Mouse (Mus musculus) myocyte (in vitro differentiated cells): ENCODE measurements at regions not wholly inside any gene's neighbourhood (a gene's known extent, or its start where the extent isn't known, plus 50 kb on each side); places are given as distances from the start of the nearest gene placed in this dataset.
A peak's percentile ranks its signal among the peaks of the same experiment; 100 is the strongest.

ENCODE experiments used
- H3K27me3 ChIP-seq: one replicate; pipeline ENCODE4 v1.6.1; 2011; ENCODE audit not compliant: control insufficient read depth, insufficient read depth, insufficient read length
- H3K36me3 ChIP-seq: one replicate; pipeline ENCODE4 v1.6.1; 2011; ENCODE audit not compliant: control insufficient read depth, insufficient read depth
- H3K4me2 ChIP-seq: one replicate; pipeline ENCODE4 v1.6.1; 2011; ENCODE audit warnings: low read depth, control low read depth
- H3K4me3 ChIP-seq: one replicate; pipeline ENCODE4 v1.5.1; 2011; ENCODE audit warnings: mild to moderate bottlenecking, control low read depth, moderate library complexity
- H3K79me2 ChIP-seq: one replicate; pipeline ENCODE4 v1.6.1; 2011; ENCODE audit not compliant: control insufficient read depth, insufficient read depth
- H3ac ChIP-seq: one replicate; pipeline ENCODE4 v1.6.1; 2011; ENCODE audit not compliant: control insufficient read depth, insufficient read length
- CEBPB ChIP-seq: IDR thresholded peaks from 2 replicates; pipeline ENCODE4 v1.6.1; 2011; ENCODE audit warnings: mild to moderate bottlenecking, moderate library complexity; ENCODE audit not compliant: poor library complexity, insufficient read depth, severe bottlenecking
- E2F4 ChIP-seq: IDR thresholded peaks from one replicate; pipeline ENCODE4 v1.6.1; 2011; ENCODE audit warnings: mild to moderate bottlenecking, control low read depth, moderate library complexity; ENCODE audit not compliant: insufficient read depth
- MAX ChIP-seq: IDR thresholded peaks from one replicate; pipeline ENCODE4 v1.6.1; 2011; ENCODE audit warnings: low read depth, mild to moderate bottlenecking, control low read depth
- MYOD1 ChIP-seq, 3 experiments: IDR thresholded peaks; one replicate each; pipeline ENCODE4 v1.6.1; 2011; ENCODE audit warnings: control low read depth in 2 of 3, low read depth in 2 of 3, mild to moderate bottlenecking in 2 of 3, moderate library complexity in 1 of 3; ENCODE audit not compliant: insufficient read length in 2 of 3, control insufficient read depth in 1 of 3
- MYOG ChIP-seq, 3 experiments: IDR thresholded peaks; one replicate each; pipeline ENCODE4 v1.6.1; 2011; ENCODE audit warnings: control low read depth in 2 of 3, low read depth in 2 of 3, mild to moderate bottlenecking in 2 of 3; ENCODE audit not compliant: insufficient read length in 2 of 3, control insufficient read depth in 1 of 3, insufficient read depth in 1 of 3
- POLR2A ChIP-seq: IDR thresholded peaks from one replicate; pipeline ENCODE4 v1.6.1; 2011; ENCODE audit warnings: low read depth, mild to moderate bottlenecking, control low read depth, moderate library complexity; ENCODE audit not compliant: insufficient read length
- POLR2AphosphoS2 ChIP-seq: IDR thresholded peaks from one replicate; pipeline ENCODE4 v1.6.1; 2011; ENCODE audit warnings: low read depth, control low read depth; ENCODE audit not compliant: insufficient read length
- REST ChIP-seq: IDR thresholded peaks from one replicate; pipeline ENCODE4 v1.6.1; 2011; ENCODE audit warnings: mild to moderate bottlenecking, control low read depth, moderate library complexity; ENCODE audit not compliant: insufficient read depth, insufficient read length
- SRF ChIP-seq: IDR thresholded peaks from one replicate; pipeline ENCODE4 v1.6.1; 2011; ENCODE audit warnings: low read depth; ENCODE audit not compliant: control insufficient read depth, insufficient read length
- TCF12 ChIP-seq: IDR thresholded peaks from one replicate; pipeline ENCODE4 v1.6.1; 2011; ENCODE audit warnings: mild to moderate bottlenecking, control low read depth; ENCODE audit not compliant: poor library complexity, insufficient read depth, severe bottlenecking
- TCF3 ChIP-seq: IDR thresholded peaks from one replicate; pipeline ENCODE4 v1.6.1; 2011; ENCODE audit warnings: low read depth, control low read depth; ENCODE audit not compliant: insufficient read length
- USF1 ChIP-seq: IDR thresholded peaks from one replicate; pipeline ENCODE4 v1.6.1; 2011; ENCODE audit warnings: low read depth, mild to moderate bottlenecking, control low read depth, moderate library complexity

GRCm38 (mm10) chr4:62755237-62755900 lies 195.7 kb downstream of the Rgs3 start:
- no peaks in the 10 kb centered on the region for H3K36me3 ChIP-seq
- no peaks in the 10 kb centered on the region for H3K79me2 ChIP-seq
- no peaks in the 10 kb centered on the region for H3K27me3 ChIP-seq
- TF ChIP-seq CEBPB (no peak), E2F4 (no peak)
- H3K4me3 ChIP-seq: no peak overlapping the region
- H3K4me2 ChIP-seq: no peak overlapping the region
- no peak overlapping the region for H3ac ChIP-seq

DNA sequence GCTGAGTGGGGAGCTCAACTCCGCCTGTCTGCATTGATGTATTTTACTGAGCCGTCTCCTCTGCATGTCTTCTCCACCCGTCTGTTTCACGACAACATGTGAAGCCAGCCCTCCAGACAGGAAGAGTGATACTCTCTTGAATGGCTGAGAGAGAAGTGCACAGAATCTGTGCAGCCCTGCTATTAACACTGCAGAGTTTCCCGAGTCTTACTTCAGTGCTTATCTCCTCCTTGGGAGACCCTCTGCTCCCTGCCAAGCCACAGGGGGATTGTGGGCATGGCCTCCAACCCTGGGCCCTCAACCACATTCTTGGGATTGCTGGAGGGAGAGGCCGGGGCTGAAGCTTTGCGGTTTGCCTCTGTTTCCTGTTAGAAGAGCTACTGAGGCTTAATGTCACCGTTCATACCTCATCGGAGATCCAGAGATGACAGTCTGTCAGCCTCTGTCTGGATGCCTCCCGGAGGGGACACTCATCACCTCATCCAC lies 197.1 kb downstream of the Rgs3 start:
- TF ChIP-seq MYOD1 (IDR thresholded peaks at IDR 0.05; ENCODE audit: control insufficient read depth in 1 of 3, insufficient read length in 2 of 3, low read depth in 2 of 3) (no peak), MAX (no peak)
- peak overlapping the region; percentile 39 for H3K4me2 ChIP-seq

DNA sequence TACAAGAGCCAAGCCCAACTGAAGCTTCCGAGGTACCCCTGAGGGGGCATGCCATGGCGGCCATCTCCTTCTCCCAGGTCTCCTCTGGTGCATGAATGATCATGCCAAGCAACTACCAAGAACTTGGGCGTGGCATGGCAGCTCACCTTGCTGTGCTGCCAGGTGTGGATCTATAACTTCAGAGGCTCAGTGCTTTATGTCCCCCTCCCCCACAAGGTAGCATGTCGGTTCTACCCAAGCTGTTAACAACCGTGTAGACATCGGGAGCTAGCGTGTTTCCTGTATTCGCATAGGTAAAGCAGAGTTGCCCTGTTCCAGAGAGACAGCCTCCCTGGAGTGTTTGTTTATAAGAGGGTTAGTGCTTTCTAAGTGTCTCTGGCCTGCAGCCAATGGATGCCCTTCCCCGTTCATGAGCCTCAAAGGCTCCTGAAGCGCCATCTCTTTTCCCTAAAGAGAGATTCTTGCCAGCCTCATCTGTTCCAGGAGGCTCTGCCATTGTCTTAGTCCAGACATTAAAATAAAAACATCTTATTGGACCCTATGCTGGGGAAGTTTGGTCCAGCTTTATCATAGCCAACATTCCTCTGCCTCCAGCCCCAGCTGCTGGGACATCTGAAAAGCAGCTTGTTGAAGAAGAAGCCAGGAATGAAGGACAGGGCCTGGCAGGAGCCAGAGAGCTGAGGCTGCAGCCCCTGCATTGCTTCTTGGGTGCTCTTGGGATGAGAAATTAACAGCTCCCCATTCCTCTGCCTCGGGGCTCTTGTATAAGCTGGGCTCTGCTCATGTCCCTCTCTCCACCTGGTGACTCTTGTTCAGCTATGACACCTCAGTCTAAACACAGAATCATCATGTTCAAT lies 201.3 kb downstream of the Rgs3 start:
- Histone ChIP-seq H3K4me2 (no peak overlapping the region), H3K27me3 (peaks cover 8% of the 10 kb centered on the region), H3K79me2 (no peaks in the 10 kb centered on the region), H3K4me3 (no peak overlapping the region), H3K36me3 (no peaks in the 10 kb centered on the region), H3ac (no peak overlapping the region)
- TF ChIP-seq SRF (no peak), USF1 (no peak), MAX (no peak), MYOG (IDR thresholded peaks at IDR 0.05; ENCODE audit: control insufficient read depth in 1 of 3, insufficient read depth in 1 of 3, insufficient read length in 2 of 3, low read depth in 2 of 3) (no peak), CEBPB (no peak), TCF3 (no peak), MYOD1 (IDR thresholded peaks at IDR 0.05; ENCODE audit: control insufficient read depth in 1 of 3, insufficient read length in 2 of 3, low read depth in 2 of 3) (no peak), POLR2AphosphoS2 (no peak), REST (no peak), E2F4 (no peak)

More for the DNA sequence above, 197.1 kb downstream of the Rgs3 start:
- Histone ChIP-seq H3K4me3 (no peak overlapping the region), H3K36me3 (no peaks in the 10 kb centered on the region), H3K27me3 (no peaks in the 10 kb centered on the region), H3K79me2 (no peaks in the 10 kb centered on the region), H3ac (no peak overlapping the region)

DNA sequence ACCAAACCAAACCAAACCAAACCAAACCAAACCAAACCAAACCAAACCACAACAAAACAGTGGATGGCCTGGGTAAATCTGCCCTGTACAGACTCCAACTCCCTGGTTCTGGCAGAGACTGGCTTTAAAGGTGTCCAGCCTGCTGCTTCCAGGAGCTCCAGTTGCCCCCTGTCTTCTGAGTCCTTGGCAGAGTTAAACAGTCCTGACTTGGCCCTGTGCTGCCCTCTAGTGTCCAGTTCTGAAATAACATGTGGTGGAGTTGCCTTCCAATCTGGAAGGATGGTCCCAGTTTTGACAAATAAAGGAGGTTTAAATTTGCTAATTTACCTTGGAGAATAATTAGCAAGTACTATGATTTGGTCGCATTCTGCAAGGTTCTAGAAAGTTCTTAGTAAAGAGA lies 202.0 kb downstream of the Rgs3 start:
- H3K79me2 ChIP-seq: no peaks in the 10 kb centered on the region
- H3K27me3 ChIP-seq: peaks cover 15% of the 10 kb centered on the region
- TF ChIP-seq MYOD1 (IDR thresholded peaks at IDR 0.05; ENCODE audit: control insufficient read depth in 1 of 3, insufficient read length in 2 of 3, low read depth in 2 of 3) (no peak), E2F4 (no peak), REST (no peak), SRF (no peak), TCF12 (no peak), POLR2A (no peak), USF1 (no peak), MYOG (IDR thresholded peaks at IDR 0.05; ENCODE audit: control insufficient read depth in 1 of 3, insufficient read depth in 1 of 3, insufficient read length in 2 of 3, low read depth in 2 of 3) (no peak), MAX (no peak), POLR2AphosphoS2 (no peak), CEBPB (no peak), TCF3 (no peak)
- H3K36me3 ChIP-seq: no peaks in the 10 kb centered on the region
- H3K4me3 ChIP-seq: no peak overlapping the region
- no peak overlapping the region for H3K4me2 ChIP-seq
- H3ac ChIP-seq: no peak overlapping the region

GRCm38 (mm10) chr4:62763990-62764389 lies 201.4 kb upstream of the Zfp618 start:
- Histone ChIP-seq H3K27me3 (peaks cover 36% of the 10 kb centered on the region), H3K4me2 (no peak overlapping the region), H3K36me3 (no peaks in the 10 kb centered on the region), H3ac (no peak overlapping the region), H3K79me2 (no peaks in the 10 kb centered on the region), H3K4me3 (no peak overlapping the region)
- TF ChIP-seq MAX (no peak), CEBPB (no peak), MYOG (IDR thresholded peaks at IDR 0.05; ENCODE audit: control insufficient read depth in 1 of 3, insufficient read depth in 1 of 3, insufficient read length in 2 of 3, low read depth in 2 of 3) (no peak), POLR2AphosphoS2 (no peak), POLR2A (no peak), E2F4 (no peak), TCF12 (no peak), MYOD1 (IDR thresholded peaks at IDR 0.05; ENCODE audit: control insufficient read depth in 1 of 3, insufficient read length in 2 of 3, low read depth in 2 of 3) (no peak), REST (no peak), SRF (no peak), USF1 (no peak), TCF3 (no peak)
